Mouse (Mus musculus): ENCODE results near the gene Sdf2l1. TPM values are rescaled to one million over a fixed set of nuclear protein-coding genes. Genes with fewer than 3 reads are reported as not detected.
A peak's percentile ranks its signal among the peaks of the same experiment; 100 is the strongest.

Sdf2l1 gene
- polyA plus RNA-seq, 1 experiment from 2014 or later: 51.1 TPM

DNA sequence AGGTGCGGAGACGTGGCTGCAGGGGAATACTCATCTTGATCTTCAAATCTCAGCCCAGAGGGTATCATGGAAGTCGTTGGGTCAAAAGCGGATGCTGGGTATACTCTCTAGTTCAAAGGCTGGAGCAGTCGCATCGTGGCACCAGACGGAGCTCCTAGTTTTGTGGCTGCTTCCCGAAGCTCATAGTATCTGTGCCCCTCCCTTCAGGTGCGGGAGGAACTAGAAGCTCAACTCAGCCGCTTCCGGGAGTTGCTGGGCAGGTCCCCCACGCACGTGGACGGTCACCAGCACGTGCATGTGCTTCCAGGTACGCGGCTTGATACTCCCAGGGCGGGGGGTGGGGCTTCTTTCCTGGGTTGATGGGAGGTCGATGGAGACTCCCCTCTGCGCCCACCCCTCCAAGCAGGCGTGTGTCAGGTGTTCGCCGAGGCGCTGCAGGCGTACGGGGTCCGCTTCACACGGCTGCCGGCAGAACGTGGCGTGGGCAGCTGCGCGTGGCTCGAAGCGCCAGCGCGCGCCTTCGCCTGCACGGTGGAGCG, 15.3 kb upstream of the Sdf2l1 start:
- under 1% methylated on average over 41 of the region's 41 CpGs for WGBS
- Histone ChIP-seq H3K36me3 (peaks cover 20% of the 10 kb centered on the region), H3K9me3 (no peaks in the 10 kb centered on the region), H3K4me3 (peak overlapping the region; percentile 66), H3K4me1 (replicated peaks) (peaks cover 17% of the 10 kb centered on the region), H3K27ac (replicated peaks) (peak overlapping the region; percentile 78; the same call in 1 of the 2 replicates), H3K27me3 (peaks cover 7% of the 10 kb centered on the region), H3K9ac (peak overlapping the region; percentile 70), H3K4me2 (peak overlapping the region; percentile 95)
- ATAC-seq (ENCODE audit: low read depth): peak; percentile 59

DNA sequence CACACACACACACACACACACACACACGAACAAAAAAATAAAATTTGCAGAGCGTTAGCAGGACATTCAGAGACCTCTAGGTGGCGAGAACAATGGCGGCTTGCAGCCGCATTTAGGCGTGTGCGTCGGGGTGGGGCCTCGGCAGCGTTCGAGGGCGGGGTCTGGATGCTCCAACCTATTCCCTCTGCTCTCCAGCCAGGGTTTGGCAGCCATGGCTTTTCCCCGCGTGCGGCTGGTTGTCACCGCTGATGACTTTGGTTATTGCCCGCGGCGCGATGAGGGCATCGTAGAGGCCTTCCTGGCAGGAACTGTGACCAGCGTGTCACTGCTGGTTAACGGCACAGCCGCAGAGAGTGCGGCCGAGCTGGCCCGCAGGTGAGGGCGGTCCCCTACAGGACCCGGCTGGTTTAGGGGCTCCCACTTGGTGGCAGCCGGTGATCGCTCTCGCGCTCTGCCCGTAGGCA, 14.6 kb upstream of the Sdf2l1 start, which contains the start of gene Ccdc116:
Gene Ccdc116, minus strand, starts transcription at position 458 of the 464 bp plus-strand sequence.
- H3K4me2 ChIP-seq: peak within 1 kb of the TSS; percentile 95
- WGBS: under 1% methylated on average over 34 of the region's 34 CpGs
- H3K27me3 ChIP-seq: peaks cover 7% of the 10 kb centered on the region
- H3K4me1 ChIP-seq (replicated peaks): peaks cover 17% of the 10 kb centered on the region
- peak within 1 kb of the TSS; percentile 66 for H3K4me3 ChIP-seq
- H3K9me3 ChIP-seq: no peaks in the 10 kb centered on the region
- H3K27ac ChIP-seq (replicated peaks): peak within 1 kb of the TSS; percentile 78
- peak; percentile 90 for ATAC-seq (ENCODE audit: low read depth)
- peaks cover 14% of the 10 kb centered on the region for H3K36me3 ChIP-seq
- H3K9ac ChIP-seq: peak within 1 kb of the TSS; percentile 70

DNA sequence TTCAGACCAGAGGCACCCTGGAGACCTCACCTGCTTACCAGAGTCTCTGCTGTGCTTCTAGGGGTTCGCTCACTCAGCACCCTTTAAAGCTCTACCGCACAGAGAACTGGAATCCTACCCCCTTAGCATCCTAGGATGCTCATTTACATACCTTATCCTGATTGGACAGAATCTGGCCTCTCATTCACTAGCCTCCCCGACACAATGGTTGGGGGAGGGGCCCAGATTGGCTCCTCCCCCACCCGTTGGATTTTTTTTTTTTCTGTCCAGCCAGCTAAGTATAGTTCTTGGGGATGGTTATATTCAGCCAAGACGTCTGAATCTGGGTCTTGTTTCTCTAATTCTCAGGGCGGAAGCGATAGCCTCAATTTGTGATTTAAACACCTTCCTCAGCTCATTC, 12.2 kb upstream of the Sdf2l1 start, which contains the start of gene Ydjc:
Gene Ydjc, plus strand, starts transcription at position 283 of the 400 bp plus-strand sequence.
- 18% methylated on average over 7 of the region's 7 CpGs for WGBS
- no peak within 1 kb of the TSS for H3K27ac ChIP-seq (replicated peaks)
- H3K9me3 ChIP-seq: no peaks in the 10 kb centered on the region
- H3K4me3 ChIP-seq: no peak within 1 kb of the TSS
- H3K4me2 ChIP-seq: no peak within 1 kb of the TSS
- H3K4me1 ChIP-seq (replicated peaks): peaks cover 17% of the 10 kb centered on the region
- ATAC-seq (ENCODE audit: low read depth): no peak
- H3K9ac ChIP-seq: no peak within 1 kb of the TSS
- H3K36me3 ChIP-seq: no peaks in the 10 kb centered on the region
- H3K27me3 ChIP-seq: peaks cover 7% of the 10 kb centered on the region

DNA sequence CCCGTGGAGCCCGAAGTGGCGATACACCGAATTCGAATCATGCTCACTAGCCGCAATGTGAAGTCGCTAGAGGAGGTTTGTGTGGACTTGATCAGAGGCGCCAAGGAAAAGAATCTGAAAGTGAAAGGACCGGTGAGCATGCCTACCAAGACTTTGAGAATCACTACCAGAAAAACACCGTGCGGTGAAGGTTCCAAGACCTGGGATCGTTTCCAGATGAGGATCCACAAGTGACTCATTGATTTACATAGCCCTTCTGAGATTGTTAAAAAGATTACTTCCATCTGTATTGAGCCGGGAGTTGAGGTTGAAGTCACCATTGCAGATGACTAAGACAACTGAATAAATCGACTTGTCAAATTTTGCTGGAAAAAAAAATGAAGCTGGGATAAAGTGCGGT, 5.2 kb upstream of the Sdf2l1 start:
- H3K27ac ChIP-seq (replicated peaks): no peak overlapping the region
- peaks cover 7% of the 10 kb centered on the region for H3K4me1 ChIP-seq (replicated peaks)
- no peak overlapping the region for H3K9ac ChIP-seq
- no peak overlapping the region for H3K4me2 ChIP-seq
- no peaks in the 10 kb centered on the region for H3K36me3 ChIP-seq
- no peak overlapping the region for H3K4me3 ChIP-seq
- 90% methylated on average over 15 of the region's 15 CpGs for WGBS
- no peaks in the 10 kb centered on the region for H3K27me3 ChIP-seq
- ATAC-seq (ENCODE audit: low read depth): no peak
- no peaks in the 10 kb centered on the region for H3K9me3 ChIP-seq

DNA sequence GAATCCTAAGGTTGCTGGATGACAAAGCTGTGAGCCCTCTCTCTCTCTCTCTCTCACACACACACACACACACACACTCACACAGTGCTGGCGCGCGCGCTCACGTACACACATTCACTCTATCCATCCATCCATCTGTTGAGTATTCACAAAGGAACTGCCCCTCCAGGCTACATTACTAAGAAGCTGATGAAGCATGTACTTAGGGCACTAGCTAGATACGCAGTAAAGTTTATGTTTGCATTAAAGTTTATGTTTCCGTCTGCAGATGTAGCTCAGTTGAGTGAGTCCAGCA, 670 bp upstream of the Sdf2l1 start:
- peak; percentile 29; the same call in 1 of the 2 replicates for ATAC-seq (ENCODE audit: low read depth)
- peak overlapping the region; percentile 19; the same call in 1 of the 2 replicates for H3K27ac ChIP-seq (replicated peaks)
- peaks cover 22% of the 10 kb centered on the region for H3K4me1 ChIP-seq (replicated peaks)
- H3K4me2 ChIP-seq: peak overlapping the region; percentile 97
- peak overlapping the region; percentile 76 for H3K4me3 ChIP-seq
- no peaks in the 10 kb centered on the region for H3K36me3 ChIP-seq
- no peaks in the 10 kb centered on the region for H3K27me3 ChIP-seq
- 38% methylated on average over 7 of the region's 7 CpGs for WGBS
- H3K9ac ChIP-seq: peak overlapping the region; percentile 63; the same call in 1 of the 2 replicates
- no peaks in the 10 kb centered on the region for H3K9me3 ChIP-seq

DNA sequence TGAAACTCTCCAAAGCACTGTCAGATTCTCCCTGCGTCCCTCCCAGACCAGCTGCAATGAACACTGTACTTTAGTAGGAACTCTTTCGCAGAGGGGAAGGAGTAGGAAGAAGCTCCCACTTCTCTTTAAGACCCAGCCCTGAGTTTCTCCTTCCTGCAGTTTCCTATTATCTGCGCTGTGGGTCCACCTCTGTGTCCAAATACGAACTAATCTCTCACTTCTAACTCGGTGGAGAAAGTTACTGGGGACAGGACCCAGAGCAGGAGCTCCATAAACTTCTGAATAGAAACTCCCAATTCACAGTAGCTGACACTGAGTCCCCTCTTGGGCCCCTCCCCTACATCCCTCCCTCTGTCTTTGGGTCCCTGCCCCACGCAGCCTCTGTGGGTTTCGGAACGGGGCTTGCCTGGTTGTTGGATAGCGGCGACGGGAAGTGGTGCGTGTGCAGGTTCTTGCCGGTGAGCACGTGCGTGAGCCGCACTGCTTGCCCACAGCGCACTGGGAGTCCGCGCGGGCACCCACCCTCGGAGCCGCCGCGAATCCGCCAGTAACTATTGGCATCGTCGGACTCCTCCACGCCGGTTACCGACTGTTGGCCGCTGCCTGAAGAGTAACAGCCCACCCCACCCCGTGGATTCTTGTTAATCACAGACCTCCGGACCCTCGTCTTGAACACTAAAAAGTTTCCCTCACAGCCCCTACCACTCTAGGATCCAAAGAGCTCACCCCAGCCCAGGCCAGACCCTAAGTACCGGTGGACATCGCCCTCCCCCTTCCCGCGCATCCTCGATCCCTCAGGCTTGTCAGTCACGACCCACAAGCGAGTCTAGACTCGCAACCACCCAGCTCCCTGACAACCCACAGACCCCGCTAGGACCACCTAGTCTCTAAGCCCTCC, 743 bp downstream of the Sdf2l1 start:
- Histone ChIP-seq H3K27me3 (no peaks in the 10 kb centered on the region), H3K36me3 (no peaks in the 10 kb centered on the region), H3K9me3 (no peaks in the 10 kb centered on the region), H3K4me3 (peak overlapping the region; percentile 76), H3K4me2 (peak overlapping the region; percentile 97), H3K4me1 (replicated peaks) (peaks cover 22% of the 10 kb centered on the region), H3K9ac (peak overlapping the region; percentile 80), H3K27ac (replicated peaks) (peak overlapping the region; percentile 87)
- WGBS: 3% methylated on average over 43 of the region's 43 CpGs
- peak; percentile 15 for ATAC-seq (ENCODE audit: low read depth)

DNA sequence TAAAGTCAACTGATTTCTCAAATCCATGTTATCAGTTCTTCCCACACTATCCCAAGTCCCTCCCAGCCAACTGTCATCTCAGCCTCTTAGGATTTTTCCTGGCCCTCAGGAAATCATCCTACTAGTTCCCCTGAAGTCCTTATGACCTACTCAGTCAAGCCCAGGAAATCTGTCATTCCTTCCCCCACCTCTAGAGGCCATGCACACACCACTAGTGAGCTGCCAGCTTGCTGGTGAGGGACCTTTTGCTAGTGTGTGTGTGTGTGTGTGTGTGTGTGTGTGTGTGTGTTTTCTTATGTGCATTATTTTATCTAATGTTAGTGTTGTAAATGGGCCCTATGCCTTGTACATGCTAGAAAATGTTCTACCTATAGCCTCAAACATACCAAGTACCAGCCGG, 4.9 kb downstream of the Sdf2l1 start:
- Histone ChIP-seq H3K4me2 (no peak overlapping the region), H3K27ac (replicated peaks) (no peak overlapping the region), H3K27me3 (no peaks in the 10 kb centered on the region), H3K9me3 (no peaks in the 10 kb centered on the region), H3K4me3 (no peak overlapping the region), H3K36me3 (no peaks in the 10 kb centered on the region), H3K4me1 (replicated peaks) (peaks cover 46% of the 10 kb centered on the region), H3K9ac (no peak overlapping the region)
- 96% methylated on average over 1 of the region's 1 CpGs for WGBS
- ATAC-seq (ENCODE audit: low read depth): no peak

DNA sequence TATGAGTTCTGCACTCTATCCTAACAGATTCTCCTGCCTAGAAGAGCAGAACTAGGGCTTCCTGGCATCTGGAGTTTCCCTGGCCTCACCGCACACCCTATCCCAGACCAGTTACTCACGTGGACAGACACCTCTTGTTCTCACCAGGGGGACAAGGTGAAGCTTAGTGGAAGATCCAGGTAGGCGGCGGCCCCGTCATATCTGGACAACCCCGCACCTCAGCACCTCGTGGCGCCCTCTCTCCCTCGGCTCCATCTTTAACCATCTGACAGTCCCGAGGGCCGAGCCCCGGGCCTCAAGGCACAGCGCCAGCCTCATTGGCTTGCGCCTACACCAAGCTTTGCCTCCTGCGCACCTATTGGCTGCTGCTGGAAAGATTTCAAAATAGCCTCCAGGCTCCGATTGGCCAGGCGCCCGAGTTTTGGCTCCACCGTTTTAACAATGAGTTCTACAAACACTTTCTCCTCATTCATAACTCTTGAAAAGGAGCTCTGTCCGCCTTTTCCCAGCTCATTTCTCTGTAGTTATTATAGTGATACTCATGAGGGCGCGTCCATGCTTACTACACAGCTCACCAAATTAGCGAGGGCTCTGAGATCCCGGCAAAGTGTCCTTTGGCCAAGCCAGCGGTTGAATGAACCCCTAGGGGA, 7.2 kb downstream of the Sdf2l1 start, which contains the start of gene 2610318N02Rik:
Gene 2610318N02Rik, minus strand, starts transcription at position 297 of the 650 bp plus-strand sequence.
- WGBS: under 1% methylated on average over 25 of the region's 25 CpGs
- peak within 1 kb of the TSS; percentile 35 for H3K27ac ChIP-seq (replicated peaks)

DNA sequence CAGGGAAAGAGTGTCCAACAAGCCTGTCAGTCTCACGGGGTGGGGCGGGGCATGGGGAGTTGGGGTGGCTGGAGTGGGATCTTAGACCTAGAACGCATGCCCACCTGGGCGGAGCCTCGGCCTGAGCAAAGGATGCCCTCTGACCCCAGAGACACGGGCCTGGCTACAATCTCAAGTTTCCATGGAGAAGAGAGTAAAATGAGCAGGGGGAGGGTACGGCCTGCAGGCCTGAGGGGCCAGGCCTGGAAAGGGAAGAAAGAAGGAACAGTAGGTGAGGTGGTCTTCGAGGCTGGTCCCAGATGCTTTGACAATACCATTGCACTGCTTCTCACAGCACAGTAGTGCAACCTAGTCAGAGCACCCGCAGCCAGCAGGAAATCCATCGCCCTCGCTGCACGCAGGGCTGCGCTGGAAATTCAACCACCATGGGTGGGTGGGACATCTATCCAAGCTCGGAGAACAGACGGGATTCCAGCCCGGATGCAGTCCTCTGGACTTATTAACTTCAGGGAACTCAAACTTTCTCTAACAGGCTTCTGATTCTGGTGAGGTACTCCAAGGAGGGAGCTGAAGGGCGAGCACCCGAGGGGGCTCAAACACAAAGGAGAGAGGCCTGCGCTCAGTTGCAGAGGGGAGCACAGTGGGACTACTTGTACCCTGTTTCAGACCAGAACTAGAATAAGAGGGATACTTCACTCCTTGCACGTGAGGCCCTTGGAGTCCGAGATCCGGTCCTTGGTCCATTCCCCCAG, 7.9 kb downstream of the Sdf2l1 start:
- no peaks in the 10 kb centered on the region for H3K27me3 ChIP-seq
- WGBS: 3% methylated on average over 22 of the region's 22 CpGs
- no peaks in the 10 kb centered on the region for H3K36me3 ChIP-seq
- peak; percentile 40 for ATAC-seq (ENCODE audit: low read depth)
- H3K4me2 ChIP-seq: peak overlapping the region; percentile 82
- peak overlapping the region; percentile 73 for H3K9ac ChIP-seq
- peak overlapping the region; percentile 35 for H3K27ac ChIP-seq (replicated peaks)
- peak overlapping the region; percentile 49 for H3K4me3 ChIP-seq
- no peaks in the 10 kb centered on the region for H3K9me3 ChIP-seq
- H3K4me1 ChIP-seq (replicated peaks): peaks cover 45% of the 10 kb centered on the region

More for the DNA sequence above, 7.2 kb downstream of the Sdf2l1 start, which contains the start of gene 2610318N02Rik:
- ATAC-seq (ENCODE audit: low read depth): peak; percentile 92
- Histone ChIP-seq H3K27me3 (no peaks in the 10 kb centered on the region), H3K9ac (peak within 1 kb of the TSS; percentile 73), H3K4me3 (peak within 1 kb of the TSS; percentile 49), H3K36me3 (no peaks in the 10 kb centered on the region), H3K4me2 (peak within 1 kb of the TSS; percentile 82), H3K9me3 (no peaks in the 10 kb centered on the region), H3K4me1 (replicated peaks) (peaks cover 45% of the 10 kb centered on the region)

DNA sequence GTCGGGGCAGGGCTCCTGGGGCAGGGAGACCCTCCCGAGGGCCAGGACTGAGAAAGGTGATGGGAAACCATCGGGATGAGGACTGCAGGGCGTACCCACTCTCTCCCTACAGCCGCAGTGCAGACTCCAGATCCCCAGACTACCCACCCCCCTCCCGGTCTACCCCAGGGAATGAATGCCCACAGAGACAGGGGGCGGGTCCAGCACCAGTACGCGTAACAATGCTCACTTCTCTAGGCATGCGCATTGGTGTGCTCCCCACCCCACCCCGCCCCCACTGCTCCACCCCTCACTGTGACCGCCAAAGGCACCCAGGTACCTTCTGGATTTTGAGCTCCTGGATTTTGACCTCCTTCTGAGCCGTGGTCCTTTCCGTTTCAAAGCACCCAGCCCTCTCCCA, 10.6 kb downstream of the Sdf2l1 start:
- H3K4me3 ChIP-seq: peak overlapping the region; percentile 9; the same call in 1 of the 2 replicates
- H3K4me1 ChIP-seq (replicated peaks): peaks cover 45% of the 10 kb centered on the region
- no peaks in the 10 kb centered on the region for H3K9me3 ChIP-seq
- no peak overlapping the region for H3K27ac ChIP-seq (replicated peaks)
- 57% methylated on average over 14 of the region's 14 CpGs for WGBS
- no peaks in the 10 kb centered on the region for H3K27me3 ChIP-seq
- no peak for ATAC-seq (ENCODE audit: low read depth)
- H3K9ac ChIP-seq: peak overlapping the region; percentile 22; the same call in 1 of the 2 replicates
- peaks cover 10% of the 10 kb centered on the region; the same call in 1 of the 2 replicates for H3K36me3 ChIP-seq
- peak overlapping the region; percentile 33 for H3K4me2 ChIP-seq

DNA sequence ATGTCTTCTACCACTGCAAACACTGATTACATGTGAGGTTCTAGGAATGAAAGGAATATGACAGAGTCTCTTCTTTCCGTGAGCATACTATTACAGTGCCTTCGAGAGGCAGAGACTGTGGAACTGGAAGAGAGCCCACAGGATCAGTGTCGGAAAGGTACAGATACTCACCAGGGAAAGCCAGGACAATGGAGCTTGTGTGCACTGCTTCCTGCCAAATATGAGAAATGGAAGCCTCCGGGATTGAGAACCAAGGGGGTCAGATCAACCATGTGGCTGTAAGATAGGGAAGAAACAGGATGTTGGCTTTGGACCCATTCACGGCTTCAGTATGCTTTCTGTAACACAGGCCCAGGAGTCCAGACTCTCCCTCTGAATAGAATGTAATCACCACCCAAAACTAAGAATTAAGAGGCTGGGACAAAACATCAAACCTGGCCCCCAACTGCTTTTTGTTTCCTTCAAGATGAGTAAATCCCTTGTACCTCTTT, 14.8 kb downstream of the Sdf2l1 start:
- no peaks in the 10 kb centered on the region for H3K27me3 ChIP-seq
- peaks cover 26% of the 10 kb centered on the region for H3K36me3 ChIP-seq
- no peak for ATAC-seq (ENCODE audit: low read depth)
- peaks cover 15% of the 10 kb centered on the region for H3K4me1 ChIP-seq (replicated peaks)
- WGBS: 85% methylated on average over 5 of the region's 5 CpGs
- H3K9ac ChIP-seq: no peak overlapping the region
- no peak overlapping the region for H3K27ac ChIP-seq (replicated peaks)
- H3K4me3 ChIP-seq: no peak overlapping the region
- no peak overlapping the region for H3K4me2 ChIP-seq
- no peaks in the 10 kb centered on the region for H3K9me3 ChIP-seq
